Comparison of ENCODE assay signal across 20 mouse cellular contexts in genomic region chr3:133153629-133154028, GRCm38 (mm10).
"Had no signal": no experiment of that assay in that cellular context is flagged by ENCODE, and none has a peak within 500 bp of the region (broad histone marks: within the 10 kb centered on the region; RNA-seq: fewer than 3 reads in every experiment).

No protein-coding gene starts in this region.

- H3K9ac ChIP-seq: lung, embryonic 14.5 days; midbrain, embryonic 13.5 days; midbrain, embryonic 15.5 days; neural tube, embryonic 13.5 days; neural tube, embryonic 15.5 days had no signal

- H3K4me3 ChIP-seq: megakaryocyte, embryonic 14.5 days; midbrain, embryonic 13.5 days; midbrain, embryonic 15.5 days; myocyte; neural tube, embryonic 13.5 days; neural tube, embryonic 15.5 days had no signal

- H3K36me3 ChIP-seq: midbrain, embryonic 13.5 days; midbrain, embryonic 15.5 days; neural tube, embryonic 13.5 days; neural tube, embryonic 15.5 days had no signal

- DNase-seq: lung, adult 18-20 months; lung, embryonic 14.5 days; lung, postnatal 10 days; lung, postnatal 36 days; retina, postnatal 1 day; right cerebral cortex, adult 18-20 months; right cerebral cortex, postnatal 25 days; right cerebral cortex, postnatal 4 days; spleen, adult 18-20 months; thymus, adult 18-20 months; thymus, postnatal 14 days; thymus, postnatal 36 days had no signal

- H3K4me2 ChIP-seq: lung, embryonic 14.5 days; midbrain, embryonic 11.5 days; midbrain, embryonic 13.5 days; midbrain, embryonic 15.5 days; neural tube, embryonic 13.5 days; neural tube, embryonic 15.5 days had no signal

- H3K9me3 ChIP-seq: megakaryocyte, embryonic 14.5 days; midbrain, embryonic 13.5 days; midbrain, embryonic 15.5 days; neural tube, embryonic 13.5 days; neural tube, embryonic 15.5 days had no signal

- H3K27me3 ChIP-seq: megakaryocyte, embryonic 14.5 days; midbrain, embryonic 13.5 days; midbrain, embryonic 15.5 days; neural tube, embryonic 13.5 days; neural tube, embryonic 15.5 days had no signal

- H3K27ac ChIP-seq: macrophage; midbrain, embryonic 13.5 days; midbrain, embryonic 15.5 days; neural tube, embryonic 13.5 days; neural tube, embryonic 15.5 days had no signal

- H3K4me1 ChIP-seq: megakaryocyte, embryonic 14.5 days; midbrain, embryonic 13.5 days; neural tube, embryonic 13.5 days; neural tube, embryonic 15.5 days had no signal
